Mouse (Mus musculus) frontal cortex, postnatal 14 days (tissue): ENCODE data around the gene Clk2.
A peak's percentile ranks its signal among the peaks of the same experiment; 100 is the strongest.
"Not testable (repeated sequence)": the region's sequence is repeated elsewhere in the genome, so short reads cannot be mapped to it uniquely, and the experiment has no call there.

ENCODE experiments used
- DNase-seq, 2 experiments: peaks; one replicate each; pipeline ENCODE4 v3.0.0; 2022; ENCODE audit warnings: low spot score in 2 of 2

The Clk2 gene

GRCm38 (mm10) chr3:89159616-89160344, 4.8 kb upstream of the Clk2 start, which contains the start of gene Hcn3:
Gene Hcn3 (minus strand): TSS chr3:89160196.
- DNase-seq = no peak

GRCm38 (mm10) chr3:89161207-89161606, 3.4 kb upstream of the Clk2 start:
- DNase-seq = not testable (repeated sequence)

DNA sequence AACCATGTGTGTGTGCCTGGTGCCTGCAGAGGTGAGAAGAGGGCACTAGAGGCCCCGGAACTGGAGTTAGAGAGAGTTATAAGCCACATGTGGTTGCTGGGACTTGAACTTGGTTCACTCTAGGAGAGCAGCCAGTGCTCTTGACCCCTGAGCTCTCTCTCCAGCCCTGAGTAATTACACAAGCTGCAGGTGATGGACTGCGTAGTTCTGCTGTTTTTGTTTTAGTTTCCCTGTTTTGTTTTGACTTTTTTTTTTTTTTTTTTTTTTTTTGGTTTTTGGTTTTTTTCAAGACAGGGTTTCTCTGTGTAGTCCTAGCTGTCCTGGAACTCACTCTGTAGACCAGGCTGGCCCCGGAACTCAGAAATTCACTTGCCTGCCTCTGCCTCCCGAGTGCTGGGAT, 2.8 kb upstream of the Clk2 start:
- DNase-seq = no peak

GRCm38 (mm10) chr3:89163123-89163522, 1.5 kb upstream of the Clk2 start:
- no peak for DNase-seq

GRCm38 (mm10) chr3:89163643-89164245, 851 bp upstream of the Clk2 start:
- no peak for DNase-seq

- no peak for DNase-seq
These were observed 774 bp downstream of the Clk2 start for GRCm38 (mm10) chr3:89165268-89165870.

GRCm38 (mm10) chr3:89166945-89167344, 2.4 kb downstream of the Clk2 start:
- DNase-seq = no peak

DNA sequence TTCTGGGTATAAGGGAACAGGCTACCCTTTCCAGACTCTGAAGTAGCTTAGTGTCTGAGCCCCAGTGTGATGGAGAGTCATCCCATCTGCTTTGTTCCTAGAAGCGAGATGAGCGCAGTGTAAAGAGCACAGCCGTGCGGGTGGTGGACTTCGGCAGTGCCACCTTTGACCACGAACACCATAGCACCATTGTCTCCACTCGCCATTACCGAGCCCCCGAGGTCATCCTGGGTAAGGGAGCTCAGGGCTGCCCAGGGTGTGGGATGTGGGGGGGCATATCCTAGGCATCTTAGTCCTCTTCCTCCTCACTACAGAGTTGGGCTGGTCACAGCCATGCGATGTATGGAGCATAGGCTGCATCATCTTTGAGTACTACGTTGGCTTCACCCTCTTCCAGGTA, 10.2 kb downstream of the Clk2 start:
- DNase-seq = no peak

DNA sequence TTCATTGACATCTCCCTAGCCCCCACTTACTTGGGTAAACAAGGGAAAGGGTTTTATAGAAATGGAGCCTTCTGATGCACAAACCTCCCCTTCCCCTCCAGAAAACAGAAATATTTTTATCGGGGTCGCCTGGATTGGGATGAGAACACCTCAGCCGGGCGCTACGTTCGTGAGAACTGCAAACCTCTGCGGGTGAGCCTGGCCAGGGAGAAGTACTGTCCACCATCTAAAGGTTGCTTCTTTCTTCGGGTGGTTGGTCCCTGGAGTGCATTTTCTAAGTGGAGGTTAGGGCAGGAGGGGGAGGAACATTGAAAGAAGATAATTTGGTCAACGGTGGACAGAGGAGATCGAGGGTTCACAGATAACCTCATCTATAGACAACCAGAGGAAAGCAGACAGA, 10.9 kb downstream of the Clk2 start:
- DNase-seq = no peak

DNA sequence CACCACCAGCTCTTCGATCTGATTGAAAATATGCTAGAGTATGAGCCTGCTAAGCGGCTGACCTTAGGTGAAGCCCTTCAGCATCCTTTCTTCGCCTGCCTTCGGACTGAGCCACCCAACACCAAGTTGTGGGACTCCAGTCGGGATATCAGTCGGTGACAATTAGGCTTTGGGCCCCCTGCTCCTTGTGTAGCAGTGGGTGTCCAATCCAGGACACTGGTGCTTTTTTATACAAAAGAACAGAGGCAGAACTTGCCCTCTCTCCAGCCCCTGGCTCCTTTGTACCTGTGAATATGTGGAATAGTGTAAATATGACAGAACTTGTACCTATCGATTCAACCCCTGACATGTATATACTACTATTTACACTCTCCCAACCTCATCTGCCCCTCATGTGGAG, 11.8 kb downstream of the Clk2 start:
- DNase-seq = no peak

DNA sequence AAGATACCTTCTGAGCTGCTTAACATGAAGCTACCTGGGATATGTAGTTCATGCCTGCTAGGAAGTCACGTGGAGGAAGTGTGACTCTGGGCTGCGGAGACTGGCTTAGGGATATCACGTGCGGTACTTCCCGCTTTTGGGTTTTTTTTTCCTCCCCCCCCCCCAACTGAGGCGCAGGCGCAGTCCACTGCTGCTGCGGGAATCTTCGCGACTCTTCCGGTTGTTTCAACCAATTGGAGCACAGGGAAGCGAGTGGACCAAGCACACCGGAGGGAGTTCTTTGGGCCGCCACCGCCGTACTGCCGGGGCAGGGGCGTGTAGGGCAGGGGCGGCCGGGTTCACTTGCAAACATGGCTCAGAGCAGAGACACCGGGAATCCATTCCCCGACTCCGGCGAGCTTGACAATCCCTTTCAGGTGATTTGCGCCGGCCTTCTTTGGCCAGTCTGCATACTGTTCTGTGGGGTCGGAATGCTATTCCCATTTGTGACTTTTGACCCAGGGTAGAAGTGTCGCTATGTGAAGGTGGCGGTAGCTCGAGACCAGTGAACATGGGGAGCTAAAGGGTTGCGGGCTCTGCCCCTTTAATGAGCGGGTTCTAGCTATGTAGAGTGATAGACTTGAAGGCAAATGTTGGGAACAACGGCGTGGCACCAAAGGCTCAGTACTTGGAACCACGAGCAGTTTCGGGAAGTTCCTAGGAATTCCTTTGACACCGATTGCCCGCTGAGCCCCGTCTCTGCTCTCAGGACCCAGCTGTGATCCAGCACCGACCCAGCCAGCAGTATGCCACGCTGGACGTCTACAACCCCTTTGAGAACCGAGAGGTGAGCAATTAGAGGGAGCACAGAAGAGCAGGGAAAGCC, 12.9 kb downstream of the Clk2 start, which contains the start of gene Scamp3:
TSS of gene Scamp3 (plus strand) at position 232 of the 865 bp plus-strand sequence.
- DNase-seq = peak; percentile 78 to 85

DNA sequence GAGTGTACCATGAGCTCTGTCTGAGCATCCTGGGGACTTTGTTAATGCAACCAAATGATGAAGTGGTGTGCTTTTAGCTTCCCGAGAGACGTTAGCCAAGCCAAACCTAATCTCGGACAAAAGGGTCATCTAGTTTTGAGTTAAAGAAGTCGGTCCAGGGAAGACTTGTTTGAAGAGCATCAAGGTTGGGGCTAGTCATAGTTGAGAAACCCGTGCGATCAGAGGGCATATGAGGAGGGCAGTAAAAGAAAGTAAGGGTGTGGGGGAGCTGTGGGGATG, 13.5 kb downstream of the Clk2 start:
- no peak for DNase-seq

- no peak for DNase-seq
These were observed 14.5 kb downstream of the Clk2 start for GRCm38 (mm10) chr3:89179056-89179455.

DNA sequence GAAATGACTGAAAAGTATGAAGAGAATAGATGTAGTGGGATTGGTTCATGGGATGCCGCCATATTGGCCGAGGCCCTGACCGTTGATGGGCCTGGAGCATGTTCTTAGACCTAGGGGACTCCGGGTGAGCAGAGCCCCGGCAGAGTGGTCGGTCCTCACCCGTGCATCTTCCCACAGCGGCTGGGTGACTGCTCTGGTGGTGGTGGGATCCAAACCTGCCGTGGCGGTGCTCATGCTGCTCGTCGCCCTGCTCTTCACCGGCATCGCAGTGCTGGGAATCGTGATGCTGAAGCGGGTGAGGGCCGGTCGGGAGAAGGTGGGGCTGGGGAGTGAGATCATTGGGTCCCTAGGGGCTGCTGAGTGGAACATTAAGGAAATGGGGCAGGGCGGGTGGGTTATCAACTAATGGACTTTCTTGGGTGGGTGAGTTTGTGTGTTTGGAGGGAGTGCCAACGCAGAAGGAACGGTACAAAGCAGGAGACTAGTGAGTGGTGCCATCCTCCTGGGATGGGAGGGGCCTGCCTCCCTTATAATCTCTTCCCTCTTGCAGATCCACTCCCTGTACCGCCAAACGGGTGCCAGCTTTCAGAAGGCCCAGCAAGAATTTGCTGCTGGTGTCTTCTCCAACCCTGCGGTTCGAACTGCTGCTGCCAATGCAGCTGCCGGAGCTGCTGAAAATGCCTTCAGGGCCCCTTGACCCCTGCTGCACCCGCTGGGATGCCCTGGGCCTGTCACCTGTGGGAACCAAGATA, 17.3 kb downstream of the Clk2 start:
- DNase-seq = no peak

DNA sequence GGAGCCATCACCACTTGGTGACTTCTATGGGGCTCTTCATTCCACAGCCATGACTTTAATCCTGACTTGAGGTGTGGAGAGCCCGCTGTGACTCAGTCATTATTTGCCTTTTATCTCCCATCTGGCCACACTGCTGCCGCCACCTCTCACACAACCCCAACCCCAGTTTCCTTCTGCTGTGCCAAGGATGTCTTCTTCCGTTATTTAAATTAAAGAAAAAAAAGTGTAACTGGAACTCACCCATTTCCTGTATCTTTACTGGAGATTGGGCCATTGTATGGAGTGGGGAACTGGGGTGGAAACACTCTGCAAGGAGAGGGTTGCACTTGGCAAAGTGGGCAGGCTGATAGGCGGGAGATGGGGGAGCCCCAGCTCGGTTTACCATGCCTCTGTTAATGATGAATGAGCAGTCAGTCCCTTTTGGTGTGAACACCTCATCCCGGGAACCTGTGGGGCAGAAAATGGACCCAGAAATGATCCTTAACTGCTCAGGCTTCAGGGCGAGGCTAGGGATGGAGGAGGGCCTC, 18.0 kb downstream of the Clk2 start:
- DNase-seq = no peak

DNA sequence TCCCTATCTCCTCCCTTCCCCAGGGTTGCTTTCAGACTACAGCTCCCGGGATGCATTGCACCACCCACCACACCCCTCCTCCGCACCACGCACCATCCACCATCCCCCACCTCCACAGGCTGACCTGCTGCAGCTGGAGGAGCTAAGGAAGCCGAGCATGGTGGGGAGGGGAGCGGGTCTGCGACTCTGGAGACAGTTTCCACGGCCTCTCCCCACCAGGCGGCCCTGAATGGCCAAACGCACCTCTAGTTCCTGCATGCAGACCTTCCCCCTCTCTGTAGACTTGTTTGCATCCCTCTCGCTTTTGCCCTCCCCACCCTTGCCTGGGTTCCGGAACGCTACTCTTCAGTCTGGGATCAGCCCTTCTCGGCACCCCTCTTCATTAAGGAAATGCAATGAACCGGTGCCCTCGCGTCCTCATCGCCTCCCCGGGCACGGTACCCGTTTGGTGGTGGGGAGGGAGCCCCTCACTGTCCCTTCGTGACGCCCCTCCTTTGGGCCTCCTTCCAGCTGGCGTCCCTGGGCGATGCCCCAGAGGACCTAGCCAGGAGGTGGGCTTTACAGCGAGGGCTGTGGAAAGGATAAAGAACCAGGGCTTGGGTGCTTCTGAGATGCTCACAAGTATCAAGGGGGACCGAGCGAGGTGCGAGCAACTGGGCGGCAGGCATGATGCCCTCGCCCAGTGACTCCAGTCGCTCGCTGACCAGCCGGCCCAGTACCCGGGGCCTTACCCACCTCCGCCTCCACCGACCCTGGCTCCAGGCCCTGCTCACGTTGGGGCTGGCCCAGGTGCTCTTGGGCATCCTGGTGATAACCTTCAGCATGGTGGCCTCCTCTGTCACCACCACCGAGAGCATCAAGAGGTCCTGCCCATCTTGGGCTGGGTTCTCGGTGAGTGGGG, 18.7 kb downstream of the Clk2 start, which contains the start of gene Fam189b:
TSS of gene Fam189b (plus strand) at position 86 of the 901 bp plus-strand sequence.
- DNase-seq = peak; percentile 85 to 86

DNA sequence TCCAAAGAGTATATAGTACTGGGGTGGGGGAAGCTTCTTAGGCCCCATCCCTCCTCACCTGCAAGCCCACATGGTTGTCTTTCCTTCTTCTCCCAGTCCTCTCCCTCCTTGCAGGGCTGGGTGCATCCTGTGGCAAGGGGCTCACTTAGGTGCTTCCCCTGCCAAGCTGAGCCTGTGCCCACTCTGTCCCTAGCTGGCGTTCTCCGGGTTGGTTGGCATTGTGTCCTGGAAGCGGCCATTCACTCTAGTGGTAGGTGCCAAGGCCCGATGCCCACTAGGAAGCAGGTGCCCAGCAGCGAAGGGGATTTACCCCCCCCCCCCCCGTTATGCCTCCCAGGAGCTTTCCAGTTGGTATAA, 19.3 kb downstream of the Clk2 start:
- no peak for DNase-seq

GRCm38 (mm10) chr3:89187197-89187596, 22.6 kb downstream of the Clk2 start:
- no peak for DNase-seq

DNA sequence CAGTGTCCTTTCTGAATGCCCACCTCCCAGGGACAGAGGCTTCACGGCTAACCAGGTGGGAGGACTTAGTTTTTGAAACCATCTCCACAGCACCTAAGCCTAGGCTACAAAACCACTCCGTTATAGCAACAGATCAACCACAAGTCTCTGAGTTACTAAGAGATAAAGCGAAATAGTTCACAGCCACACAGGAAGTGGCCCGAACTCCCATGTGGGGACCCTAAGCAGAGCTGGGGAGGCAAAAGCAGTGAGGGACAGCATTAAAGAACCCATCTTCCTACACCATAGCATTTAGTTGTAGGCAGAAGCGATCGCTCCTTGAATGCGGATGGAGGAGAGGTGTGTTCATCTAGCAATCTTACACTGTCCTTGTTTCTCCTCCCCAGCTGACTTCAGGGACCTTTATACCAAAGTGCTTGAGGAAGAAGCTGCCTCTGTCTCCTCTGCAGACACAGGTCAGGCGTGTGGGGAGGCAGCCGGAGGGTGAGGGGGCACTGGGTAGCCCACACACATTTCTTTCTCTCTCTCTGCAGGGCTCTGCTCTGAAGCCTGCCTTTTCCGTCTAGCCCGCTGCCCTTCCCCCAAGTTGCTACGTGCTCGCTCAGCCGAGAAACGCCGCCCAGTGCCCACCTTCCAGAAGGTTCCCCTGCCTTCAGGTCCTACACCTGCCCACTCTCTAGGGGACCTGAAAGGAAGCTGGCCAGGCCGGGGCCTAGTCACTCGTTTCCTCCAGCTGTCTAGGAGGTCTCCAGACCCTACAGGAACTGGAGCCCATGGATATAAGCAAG, 23.3 kb downstream of the Clk2 start:
- DNase-seq = no peak
